Mouse (Mus musculus) embryonic fibroblast, embryonic 13.5 days (primary cell): ENCODE results near the gene Irf2bpl. TPM values are rescaled to one million over a fixed set of nuclear protein-coding genes. Genes with fewer than 3 reads are reported as not detected.

Experiments used
- H3K27ac ChIP-seq: 2 replicates; pipeline ENCODE4 v1.5.1; 2012; ENCODE audit warnings: low read length, control low read depth, inconsistent platforms; ENCODE audit not compliant: insufficient read depth
- H3K4me1 ChIP-seq: 2 replicates; pipeline ENCODE4 v1.6.1; 2011; ENCODE audit warnings: low read length; ENCODE audit not compliant: control insufficient read depth, insufficient read depth
- H3K4me3 ChIP-seq: 2 replicates; pipeline ENCODE4 v1.5.1; 2011; ENCODE audit warnings: mild to moderate bottlenecking, control low read depth, low read length; ENCODE audit not compliant: insufficient read depth
- CTCF ChIP-seq: IDR thresholded peaks from 2 replicates; pipeline ENCODE4 v1.5.1; 2011; ENCODE audit warnings: mild to moderate bottlenecking, control low read depth, low read length, moderate library complexity, borderline replicate concordance; ENCODE audit not compliant: insufficient read depth
- POLR2A ChIP-seq: IDR thresholded peaks from 2 replicates; pipeline ENCODE4 v1.6.1; 2011; ENCODE audit warnings: low read depth, mild to moderate bottlenecking, control low read depth, low read length, moderate library complexity
- polyA plus RNA-seq: library from polyadenylated mRNA; stranded (reverse); fragments of >200 nt; gene quantifications from 2 replicates; pipeline ENCODE4 v1.2.4, GENCODE M21; 2011; ENCODE audit warnings: low read depth; ENCODE audit not compliant: missing spikeins, insufficient read length

The Irf2bpl gene
- polyA plus RNA-seq, 1 experiment, result 36.4 TPM

- TF ChIP-seq POLR2A (no peak), CTCF (no peak)
- H3K27ac ChIP-seq, result no peak overlapping the region
- no peak overlapping the region for H3K4me3 ChIP-seq
- peaks cover 3% of the 10 kb centered on the region for H3K4me1 ChIP-seq
Measured at GRCm38 (mm10) chr12:86869761-86870160, 14.8 kb downstream of the Irf2bpl start.

DNA sequence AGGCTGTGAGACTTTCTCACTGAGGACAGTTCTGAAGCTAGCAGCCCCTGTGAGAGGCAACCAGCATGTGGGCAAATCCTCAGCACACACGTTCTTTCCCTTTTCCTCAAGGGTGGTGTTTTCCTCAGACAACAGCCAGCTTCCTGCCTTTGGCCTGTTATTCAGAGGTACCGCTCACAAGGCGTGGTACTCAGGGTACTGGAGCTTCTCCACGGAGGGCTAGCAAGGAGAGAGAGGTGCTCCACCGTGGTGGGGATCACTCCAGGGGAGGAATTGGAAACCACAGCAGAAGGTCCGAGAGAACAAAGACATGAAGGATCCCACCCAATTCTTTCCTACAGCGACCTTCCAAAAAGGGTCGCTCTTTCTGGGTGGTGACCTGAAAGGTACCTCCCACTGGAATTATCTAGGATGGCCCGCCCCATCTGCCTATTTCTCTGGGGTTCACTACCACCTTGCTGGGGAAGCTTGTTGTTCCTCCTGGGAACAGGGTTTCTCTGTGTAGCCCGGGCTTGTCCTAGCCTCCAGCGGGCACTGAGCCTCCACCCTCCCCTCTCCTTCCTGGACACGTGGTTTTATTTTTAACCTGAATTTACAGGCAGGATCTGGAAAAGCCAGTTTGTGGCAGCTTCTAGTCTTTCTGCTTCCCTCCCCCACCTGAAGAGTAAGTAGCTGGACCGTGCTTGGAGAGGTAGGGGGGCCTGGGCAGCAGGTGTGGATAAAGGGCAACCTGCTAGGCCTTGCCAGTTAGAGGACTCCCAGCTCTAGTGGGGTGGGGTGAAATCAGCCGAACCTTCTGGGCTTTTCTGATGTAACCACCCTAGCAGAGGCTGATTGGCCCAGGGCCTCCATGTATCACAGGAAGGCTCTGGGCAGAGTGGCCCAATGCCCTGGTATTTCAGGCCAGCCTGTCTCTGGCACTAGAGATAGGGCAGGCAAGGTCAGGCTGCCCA, 17.1 kb downstream of the Irf2bpl start:
- TF ChIP-seq POLR2A, result no peak
- no peak for TF ChIP-seq CTCF
- H3K4me3 ChIP-seq, result no peak overlapping the region
- H3K4me1 ChIP-seq, result peaks cover 3% of the 10 kb centered on the region
- no peak overlapping the region for H3K27ac ChIP-seq

DNA sequence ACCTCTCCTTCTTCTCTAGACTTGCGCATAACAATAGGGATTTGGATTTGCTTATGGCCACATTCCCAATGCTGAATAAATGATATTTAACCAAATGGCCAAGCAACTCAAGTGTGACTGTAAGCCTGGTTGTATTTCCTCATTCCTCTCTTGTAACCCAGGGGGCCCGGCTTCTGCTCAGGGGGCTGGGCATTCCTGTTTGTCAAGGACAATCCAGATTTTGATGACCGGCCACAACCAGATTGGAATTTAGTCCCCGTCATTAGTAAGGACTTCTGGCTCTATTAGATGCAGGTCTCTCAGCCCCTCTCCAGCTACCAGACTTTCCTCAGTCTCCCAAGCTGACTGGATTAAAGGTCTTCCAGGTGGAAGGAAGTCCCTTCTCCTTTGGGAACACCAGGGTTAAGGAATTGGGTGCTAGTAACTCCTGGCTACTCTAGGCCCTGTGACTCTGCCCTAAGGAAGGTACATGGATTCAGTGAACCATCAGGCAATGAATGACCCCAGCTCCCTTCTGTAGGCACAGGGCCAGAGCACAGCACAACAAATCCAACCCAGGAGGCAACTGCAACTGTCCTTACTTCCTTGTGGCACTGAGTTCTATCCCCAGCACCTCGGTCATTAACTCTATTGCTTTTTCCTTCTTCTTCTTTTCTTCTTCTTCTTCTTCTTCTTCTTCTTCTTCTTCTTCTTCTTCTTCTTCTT, 20.1 kb downstream of the Irf2bpl start:
- TF ChIP-seq POLR2A, result no peak
- no peak for TF ChIP-seq CTCF
- no peak overlapping the region for H3K4me3 ChIP-seq
- no peaks in the 10 kb centered on the region for H3K4me1 ChIP-seq
- no peak overlapping the region for H3K27ac ChIP-seq

GRCm38 (mm10) chr12:86859924-86860790, 24.4 kb downstream of the Irf2bpl start:
- H3K27ac ChIP-seq, result no peak overlapping the region
- no peak overlapping the region for H3K4me3 ChIP-seq
- H3K4me1 ChIP-seq, result peaks cover 8% of the 10 kb centered on the region; the same call in 1 of the 2 replicates
- TF ChIP-seq CTCF, result no peak

GRCm38 (mm10) chr12:86858983-86859872, 25.4 kb downstream of the Irf2bpl start:
- H3K4me3 ChIP-seq, result no peak overlapping the region
- H3K4me1 ChIP-seq, result peaks cover 8% of the 10 kb centered on the region; the same call in 1 of the 2 replicates
- H3K27ac ChIP-seq, result no peak overlapping the region
- no peak for TF ChIP-seq POLR2A
- no peak for TF ChIP-seq CTCF

GRCm38 (mm10) chr12:86858498-86858897, 26.1 kb downstream of the Irf2bpl start:
- Histone ChIP-seq H3K4me3 (no peak overlapping the region), H3K4me1 (peaks cover 8% of the 10 kb centered on the region; the same call in 1 of the 2 replicates), H3K27ac (no peak overlapping the region)
- TF ChIP-seq POLR2A, result no peak
- TF ChIP-seq CTCF, result no peak

- Histone ChIP-seq H3K4me1 (peaks cover 8% of the 10 kb centered on the region; the same call in 1 of the 2 replicates), H3K4me3 (no peak overlapping the region), H3K27ac (no peak overlapping the region)
- TF ChIP-seq CTCF, result no peak
- no peak for TF ChIP-seq POLR2A
Measured at GRCm38 (mm10) chr12:86857290-86857689, 27.3 kb downstream of the Irf2bpl start.

DNA sequence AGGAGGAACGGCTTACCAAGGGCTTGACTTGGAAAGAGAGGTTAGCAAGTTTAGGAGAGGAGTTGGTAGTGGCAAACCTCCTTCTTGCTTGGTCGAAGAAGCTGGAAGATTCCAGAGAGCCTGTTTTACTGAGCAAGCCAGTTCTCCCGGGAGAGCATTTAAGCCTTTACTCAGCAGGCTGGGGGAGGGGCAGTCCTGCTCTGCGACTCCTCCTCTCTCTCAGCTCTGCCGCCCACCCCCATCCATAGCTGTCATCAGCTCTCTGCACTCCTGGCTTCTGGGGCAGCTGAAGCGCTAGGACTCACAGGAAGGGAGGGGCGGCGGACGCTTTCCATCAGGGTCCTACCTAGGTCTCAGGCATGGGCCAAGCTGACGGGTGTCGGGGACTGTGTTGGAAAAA, 28.9 kb downstream of the Irf2bpl start:
- Histone ChIP-seq H3K4me1 (peaks cover 13% of the 10 kb centered on the region), H3K27ac (peak overlapping the region; percentile 70), H3K4me3 (no peak overlapping the region)
- no peak for TF ChIP-seq POLR2A
- TF ChIP-seq CTCF, result no peak

- Histone ChIP-seq H3K4me3 (no peak overlapping the region), H3K27ac (no peak overlapping the region), H3K4me1 (peaks cover 13% of the 10 kb centered on the region)
- no peak for TF ChIP-seq CTCF
- no peak for TF ChIP-seq POLR2A
Measured at GRCm38 (mm10) chr12:86853516-86853915, 31.1 kb downstream of the Irf2bpl start.
